Mouse (Mus musculus) C2C12 (cell line): ENCODE results near the gene Dcbld2.

Experiments
- CEBPB ChIP-seq: IDR thresholded peaks from one replicate; pipeline ENCODE4 v1.6.1; 2011; ENCODE audit warnings: low read depth, mild to moderate bottlenecking, control low read depth, moderate library complexity
- CTCF ChIP-seq: IDR thresholded peaks from one replicate; pipeline ENCODE4 v1.5.1; 2011; ENCODE audit not compliant: control insufficient read depth, insufficient read depth, insufficient read length
- FOSL1 ChIP-seq: IDR thresholded peaks from one replicate; pipeline ENCODE4 v1.8.0; 2011; ENCODE audit warnings: mild to moderate bottlenecking, low read length; ENCODE audit not compliant: poor library complexity, insufficient read depth, severe bottlenecking
- MAX ChIP-seq: IDR thresholded peaks from one replicate; pipeline ENCODE4 v1.6.1; 2011; ENCODE audit warnings: mild to moderate bottlenecking, control low read depth
- MYOD1 ChIP-seq: IDR thresholded peaks from one replicate; pipeline ENCODE4 v1.6.1; 2011; ENCODE audit warnings: low read depth; ENCODE audit not compliant: control insufficient read depth, insufficient read length
- MYOG ChIP-seq: IDR thresholded peaks from one replicate; pipeline ENCODE4 v1.6.1; 2011; ENCODE audit not compliant: control insufficient read depth, insufficient read length; ENCODE audit errors: extremely low read depth
- USF1 ChIP-seq: IDR thresholded peaks from one replicate; pipeline ENCODE4 v1.6.1; 2011; ENCODE audit warnings: low read depth, mild to moderate bottlenecking, control low read depth, moderate library complexity

DNA sequence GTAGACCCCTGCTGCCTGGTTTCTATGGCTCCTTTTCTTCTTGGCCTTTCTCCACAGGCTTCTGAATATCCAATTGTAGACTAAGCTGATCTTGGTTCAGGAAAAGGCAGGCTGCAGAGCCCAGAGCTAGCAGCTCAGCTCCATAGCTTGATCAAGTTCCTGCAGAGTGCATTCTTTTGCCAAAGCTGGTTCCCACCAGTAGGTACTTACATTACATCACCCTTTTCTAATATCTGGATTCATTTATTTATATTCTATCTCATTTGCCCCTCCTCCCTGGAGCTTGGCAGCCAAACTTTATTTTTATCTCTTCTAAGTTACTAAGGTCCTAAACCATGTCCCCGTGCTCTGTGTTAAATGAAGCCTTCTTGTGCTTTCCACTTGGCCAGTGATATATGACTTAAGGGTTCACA is 90.9 kb downstream of the Dcbld2 start:
- no peak for TF ChIP-seq CTCF
- TF ChIP-seq MYOD1 = no peak
- TF ChIP-seq USF1 = no peak
- no peak for TF ChIP-seq CEBPB
- no peak for TF ChIP-seq MYOG
- no peak for TF ChIP-seq FOSL1
- TF ChIP-seq MAX = no peak
